Mouse (Mus musculus) hindbrain, embryonic 13.5 days (tissue): ENCODE results near the gene Gm340. TPM values are rescaled to one million over a fixed set of nuclear protein-coding genes. Genes with fewer than 3 reads are reported as not detected.

Experiments
- ATAC-seq: fragments of 200-750 bp; cut with Nextera tagmentation; 2 replicates; pipeline ENCODE4 v1.8.0; 2017; ENCODE audit warnings: moderate TSS enrichment; ENCODE audit not compliant: low FRiP score
- H3K27ac ChIP-seq: fragments of 300-500 bp; sonication (generic); 2 replicates; pipeline ENCODE4 v1.5.1; 2015; ENCODE audit warnings: inconsistent platforms, mild to moderate bottlenecking, moderate library complexity
- H3K27me3 ChIP-seq: fragments of 300-500 bp; sonication (generic); 2 replicates; pipeline ENCODE4 v1.6.1; 2015; ENCODE audit warnings: mild to moderate bottlenecking, inconsistent platforms
- H3K36me3 ChIP-seq: fragments of 300-500 bp; sonication (generic); 2 replicates; pipeline ENCODE4 v1.6.1; 2015; ENCODE audit warnings: mild to moderate bottlenecking, inconsistent platforms
- H3K4me1 ChIP-seq: fragments of 300-500 bp; sonication (generic); replicated peaks from 2 replicates; pipeline ENCODE4 v1.6.1; 2015; ENCODE audit warnings: inconsistent platforms
- H3K4me2 ChIP-seq: fragments of 300-500 bp; sonication (generic); 2 replicates; pipeline ENCODE4 v1.6.1; 2015; ENCODE audit warnings: inconsistent platforms, mild to moderate bottlenecking, moderate library complexity
- H3K4me3 ChIP-seq: fragments of 300-500 bp; sonication (generic); 2 replicates; pipeline ENCODE4 v1.5.1; 2015; ENCODE audit warnings: mild to moderate bottlenecking, inconsistent platforms
- H3K9ac ChIP-seq: fragments of 300-500 bp; sonication (generic); 2 replicates; pipeline ENCODE4 v1.6.1; 2015; ENCODE audit warnings: mild to moderate bottlenecking, inconsistent platforms
- H3K9me3 ChIP-seq: fragments of 300-500 bp; sonication (generic); 2 replicates; pipeline ENCODE4 v1.6.1; 2016; ENCODE audit warnings: inconsistent platforms
- WGBS: fragments of 180-500 bp; shearing (Covaris S2); methylation state at CpG from one replicate; pipeline ENCODE4 v1.1.7; 2015; 5-methylcytosine and 5-hydroxymethylcytosine counted together
- polyA plus RNA-seq: library from polyadenylated mRNA; unstranded; fragments of >200 nt; fragmentation: Nextera tagmentation; extraction: Ambion mirVana; gene quantifications from 2 replicates; pipeline ENCODE4 v1.2.1, GENCODE M21; 2015

Gm340 gene
- polyA plus RNA-seq, 1 experiment from 2014 or later, result 2.7 TPM

- Histone ChIP-seq H3K36me3 (peaks cover 42% of the 10 kb centered on the region), H3K27ac (no peak overlapping the region), H3K9ac (no peak overlapping the region), H3K4me1 (peaks cover 24% of the 10 kb centered on the region), H3K27me3 (no peaks in the 10 kb centered on the region), H3K4me2 (no peak overlapping the region), H3K9me3 (no peaks in the 10 kb centered on the region), H3K4me3 (no peak overlapping the region)
- 84% methylated on average over 20 of the region's 20 CpGs for WGBS
- no peak for ATAC-seq
These were observed 5.5 kb downstream of the Gm340 start for GRCm38 (mm10) chr19:41587431-41588222.

DNA sequence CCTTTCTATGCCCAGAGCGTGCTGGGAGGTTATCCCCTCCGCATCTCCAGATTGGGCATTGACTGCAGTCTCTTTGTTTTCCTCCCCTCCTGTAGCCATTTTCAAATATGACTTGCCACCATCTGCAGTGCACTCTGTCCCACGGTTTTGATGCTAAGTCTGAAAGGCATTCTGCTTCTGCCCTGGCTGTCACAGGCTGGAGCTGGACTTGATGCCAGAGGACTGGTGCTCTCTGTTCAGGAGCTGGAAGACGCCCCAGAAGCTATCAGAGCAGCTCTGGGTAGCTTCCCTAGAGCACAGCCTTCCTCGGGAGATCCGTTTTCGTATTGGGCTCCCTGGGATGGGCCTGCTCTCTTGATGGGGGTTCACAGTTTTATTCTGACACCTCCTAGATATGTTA lies 6.9 kb downstream of the Gm340 start:
- Histone ChIP-seq H3K27me3 (no peaks in the 10 kb centered on the region), H3K4me1 (peaks cover 24% of the 10 kb centered on the region), H3K4me3 (no peak overlapping the region), H3K27ac (no peak overlapping the region), H3K9ac (peak overlapping the region; percentile 24; the same call in 1 of the 2 replicates), H3K36me3 (peaks cover 28% of the 10 kb centered on the region), H3K9me3 (no peaks in the 10 kb centered on the region), H3K4me2 (no peak overlapping the region)
- 88% methylated on average over 7 of the region's 7 CpGs for WGBS
- ATAC-seq, result no peak

DNA sequence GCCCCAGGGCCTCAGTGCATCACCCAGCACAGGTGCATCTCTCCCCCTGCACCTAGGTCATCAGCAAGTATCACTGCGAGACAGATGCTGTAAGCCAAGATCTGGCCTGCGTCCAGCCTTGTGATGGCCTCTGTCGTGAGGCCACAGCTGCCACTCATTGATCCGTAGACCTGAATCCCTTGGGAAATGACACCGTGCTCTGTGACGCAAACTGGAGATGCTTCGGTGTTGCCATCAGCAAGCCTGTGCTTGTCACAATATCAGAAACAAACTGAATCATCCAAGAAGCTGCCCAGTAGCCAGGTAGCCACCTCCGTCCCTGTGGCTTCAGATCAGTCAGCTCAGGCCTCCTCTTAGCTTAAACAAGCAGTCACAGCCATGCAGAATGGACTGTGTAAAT lies 7.5 kb downstream of the Gm340 start:
- H3K27me3 ChIP-seq, result no peaks in the 10 kb centered on the region
- peaks cover 21% of the 10 kb centered on the region for H3K36me3 ChIP-seq
- H3K4me2 ChIP-seq, result no peak overlapping the region
- no peak for ATAC-seq
- no peak overlapping the region for H3K27ac ChIP-seq
- no peak overlapping the region for H3K9ac ChIP-seq
- H3K4me1 ChIP-seq, result peaks cover 24% of the 10 kb centered on the region
- 60% methylated on average over 8 of the region's 8 CpGs for WGBS
- no peaks in the 10 kb centered on the region for H3K9me3 ChIP-seq
- H3K4me3 ChIP-seq, result no peak overlapping the region

GRCm38 (mm10) chr19:41591808-41592207 lies 9.6 kb downstream of the Gm340 start:
- no peak overlapping the region for H3K9ac ChIP-seq
- peak; percentile 49; the same call in 1 of the 2 replicates for ATAC-seq
- 60% methylated on average over 12 of the region's 12 CpGs for WGBS
- peak overlapping the region; percentile 13; the same call in 1 of the 2 replicates for H3K27ac ChIP-seq
- H3K4me3 ChIP-seq, result no peak overlapping the region
- H3K9me3 ChIP-seq, result no peaks in the 10 kb centered on the region
- no peaks in the 10 kb centered on the region for H3K27me3 ChIP-seq
- no peak overlapping the region for H3K4me2 ChIP-seq
- H3K36me3 ChIP-seq, result no peaks in the 10 kb centered on the region
- peaks cover 24% of the 10 kb centered on the region for H3K4me1 ChIP-seq

DNA sequence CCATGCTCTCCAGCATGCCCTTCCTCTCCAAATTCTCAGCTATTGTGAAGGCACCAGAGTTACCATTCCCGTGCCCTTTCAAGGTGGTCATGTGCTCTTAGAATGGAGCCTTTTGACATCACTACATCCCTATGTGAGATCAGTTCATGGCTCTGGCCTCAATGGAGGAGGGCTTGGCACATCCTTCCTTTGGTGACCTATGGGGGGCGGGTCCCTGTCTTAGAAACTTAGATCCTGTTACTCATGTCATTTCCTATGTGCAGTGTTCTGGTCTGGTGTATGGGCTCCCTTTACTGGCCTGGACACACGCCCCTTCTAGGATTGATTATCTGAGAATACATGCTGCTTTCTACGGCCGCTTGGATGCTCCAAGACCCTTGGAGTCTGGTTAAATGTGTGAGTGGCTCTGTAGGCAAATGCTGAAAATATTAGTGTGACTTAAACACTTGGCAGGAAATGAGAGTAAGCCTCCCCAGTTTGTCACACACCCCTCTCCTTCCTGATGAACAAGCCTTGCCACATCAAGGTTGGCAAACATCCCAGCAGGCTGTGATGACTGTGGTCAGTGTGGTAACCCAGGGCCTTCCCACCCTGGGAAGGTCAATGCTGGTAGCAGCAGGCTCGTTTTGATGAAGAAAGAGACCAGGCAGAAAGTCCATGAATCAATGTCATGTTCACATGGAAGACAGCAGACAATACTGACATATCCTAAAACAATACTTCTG lies 15.2 kb downstream of the Gm340 start:
- no peak overlapping the region for H3K27ac ChIP-seq
- H3K4me2 ChIP-seq, result no peak overlapping the region
- no peaks in the 10 kb centered on the region for H3K27me3 ChIP-seq
- H3K9ac ChIP-seq, result no peak overlapping the region
- ATAC-seq, result no peak
- peaks cover 16% of the 10 kb centered on the region for H3K36me3 ChIP-seq
- H3K4me3 ChIP-seq, result no peak overlapping the region
- 81% methylated on average over 6 of the region's 6 CpGs for WGBS
- no peaks in the 10 kb centered on the region for H3K9me3 ChIP-seq
- H3K4me1 ChIP-seq, result peaks cover 15% of the 10 kb centered on the region

DNA sequence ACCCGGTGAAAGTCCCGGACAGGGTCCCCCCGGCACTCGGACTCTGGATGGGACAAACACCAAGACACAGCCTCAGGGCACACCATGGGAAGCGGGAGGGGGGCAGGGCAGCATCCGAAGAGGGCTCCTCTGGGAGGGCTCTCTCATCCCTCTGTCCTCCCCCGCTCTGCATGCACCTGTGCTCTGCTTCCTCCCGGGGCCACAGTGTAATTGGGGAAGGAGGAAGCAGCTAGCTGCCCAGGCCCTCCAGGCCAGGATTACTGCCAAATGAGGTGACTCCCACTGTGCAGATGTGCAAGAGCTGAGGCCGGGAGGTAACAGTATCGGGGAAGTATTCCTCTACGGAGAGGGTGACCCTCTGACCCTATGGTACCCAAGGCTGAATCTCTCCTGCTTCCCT lies 18.5 kb downstream of the Gm340 start:
- peaks cover 42% of the 10 kb centered on the region for H3K36me3 ChIP-seq
- WGBS, result 47% methylated on average over 11 of the region's 11 CpGs
- no peak for ATAC-seq
- no peaks in the 10 kb centered on the region for H3K9me3 ChIP-seq
- H3K9ac ChIP-seq, result no peak overlapping the region
- peaks cover 14% of the 10 kb centered on the region for H3K4me1 ChIP-seq
- 0 out of 2 replicates have a peak overlapping the region, but pooled peaks have one; percentile 18 for H3K27ac ChIP-seq
- H3K27me3 ChIP-seq, result no peaks in the 10 kb centered on the region
- no peak overlapping the region for H3K4me2 ChIP-seq
- H3K4me3 ChIP-seq, result no peak overlapping the region

- Histone ChIP-seq H3K9ac (no peak overlapping the region), H3K27me3 (no peaks in the 10 kb centered on the region), H3K4me1 (peaks cover under 1% of the 10 kb centered on the region; the same call in 1 of the 2 replicates), H3K4me3 (no peak overlapping the region), H3K27ac (no peak overlapping the region), H3K36me3 (peaks cover 68% of the 10 kb centered on the region), H3K9me3 (no peaks in the 10 kb centered on the region), H3K4me2 (no peak overlapping the region)
- no peak for ATAC-seq
- WGBS, result 74% methylated on average over 10 of the region's 10 CpGs
These were observed 24.2 kb downstream of the Gm340 start for GRCm38 (mm10) chr19:41606208-41606987.

DNA sequence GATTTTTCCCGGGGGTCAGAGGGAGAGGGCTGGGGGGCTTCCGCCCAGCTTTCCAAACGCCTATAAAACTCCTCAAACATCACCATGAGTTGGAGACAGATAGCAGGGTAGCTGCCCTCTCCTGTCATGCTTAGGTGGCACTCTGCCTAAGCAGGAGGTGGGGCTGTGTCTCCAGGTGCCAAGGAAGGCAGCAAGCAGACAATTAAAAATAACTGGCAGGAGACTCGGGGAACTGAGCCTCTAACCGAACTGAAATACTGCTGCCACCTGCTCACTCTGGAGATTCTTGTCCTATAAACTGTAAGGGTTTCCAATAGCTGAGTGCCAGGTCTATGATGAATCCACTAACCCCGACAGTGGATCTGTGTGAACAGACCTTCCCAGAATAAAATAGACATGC lies 29.5 kb downstream of the Gm340 start:
- WGBS, result 80% methylated on average over 6 of the region's 6 CpGs

DNA sequence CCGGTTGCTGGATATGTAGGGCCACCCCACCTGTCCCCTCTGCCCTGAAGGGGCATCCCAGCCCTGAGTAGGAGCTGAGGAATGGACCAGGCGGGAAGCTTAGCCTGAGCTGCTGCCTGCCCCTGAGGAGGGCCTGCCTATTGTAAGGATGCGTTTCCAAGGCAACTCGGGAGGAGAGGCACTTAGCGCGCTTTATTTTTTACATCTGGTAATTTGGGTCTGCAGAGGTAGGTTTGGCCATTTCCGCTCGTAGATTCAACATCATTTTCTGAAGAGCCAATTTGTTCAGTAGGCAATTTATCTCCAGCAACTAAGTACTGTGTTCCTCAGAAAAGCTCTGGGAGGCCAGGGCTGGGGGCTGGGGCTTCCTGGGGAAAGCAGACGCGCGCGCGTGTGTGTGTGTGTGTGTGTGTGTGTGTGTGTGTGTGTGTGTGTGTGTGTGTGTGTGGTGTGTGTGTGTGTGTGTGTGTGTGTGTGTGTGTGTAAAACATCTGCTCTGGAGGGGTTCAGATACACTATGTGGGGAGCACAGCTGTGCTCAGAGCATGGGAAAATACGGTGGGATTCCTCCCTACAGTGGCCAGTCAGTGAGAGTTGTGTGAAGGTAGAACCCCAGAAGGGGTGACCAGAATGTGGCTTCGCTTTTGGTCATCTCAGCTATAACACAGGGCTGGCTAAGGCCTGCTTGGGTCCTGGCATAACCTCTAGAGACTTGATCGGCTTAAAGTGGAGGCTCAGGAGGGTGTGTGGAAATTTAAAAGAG lies 31.3 kb downstream of the Gm340 start:
- Histone ChIP-seq H3K27me3 (peaks cover 23% of the 10 kb centered on the region), H3K4me3 (no peak overlapping the region), H3K9ac (peak overlapping the region; percentile 43; the same call in 1 of the 2 replicates), H3K4me2 (peak overlapping the region; percentile 23; the same call in 1 of the 2 replicates), H3K27ac (peak overlapping the region; percentile 75), H3K36me3 (peaks cover 19% of the 10 kb centered on the region), H3K4me1 (peaks cover 56% of the 10 kb centered on the region), H3K9me3 (no peaks in the 10 kb centered on the region)
- WGBS, result 26% methylated on average over 16 of the region's 16 CpGs
- ATAC-seq, result peak; percentile 66

More for the DNA sequence above, 29.5 kb downstream of the Gm340 start:
- peaks cover 38% of the 10 kb centered on the region for H3K4me1 ChIP-seq
- peaks cover 17% of the 10 kb centered on the region for H3K27me3 ChIP-seq
- ATAC-seq, result no peak
- H3K9me3 ChIP-seq, result no peaks in the 10 kb centered on the region
- H3K27ac ChIP-seq, result no peak overlapping the region
- peaks cover 33% of the 10 kb centered on the region for H3K36me3 ChIP-seq
- no peak overlapping the region for H3K4me2 ChIP-seq
- no peak overlapping the region for H3K4me3 ChIP-seq
- no peak overlapping the region for H3K9ac ChIP-seq

- Histone ChIP-seq H3K27me3 (peaks cover 27% of the 10 kb centered on the region), H3K4me2 (no peak overlapping the region), H3K36me3 (peaks cover 7% of the 10 kb centered on the region), H3K27ac (peak overlapping the region; percentile 35), H3K4me1 (peaks cover 68% of the 10 kb centered on the region), H3K9me3 (no peaks in the 10 kb centered on the region), H3K9ac (0 out of 2 replicates have a peak overlapping the region, but pooled peaks have one; percentile 24), H3K4me3 (no peak overlapping the region)
- WGBS, result 54% methylated on average over 11 of the region's 11 CpGs
- ATAC-seq, result no peak
These were observed 33.5 kb downstream of the Gm340 start for GRCm38 (mm10) chr19:41615606-41616224.

DNA sequence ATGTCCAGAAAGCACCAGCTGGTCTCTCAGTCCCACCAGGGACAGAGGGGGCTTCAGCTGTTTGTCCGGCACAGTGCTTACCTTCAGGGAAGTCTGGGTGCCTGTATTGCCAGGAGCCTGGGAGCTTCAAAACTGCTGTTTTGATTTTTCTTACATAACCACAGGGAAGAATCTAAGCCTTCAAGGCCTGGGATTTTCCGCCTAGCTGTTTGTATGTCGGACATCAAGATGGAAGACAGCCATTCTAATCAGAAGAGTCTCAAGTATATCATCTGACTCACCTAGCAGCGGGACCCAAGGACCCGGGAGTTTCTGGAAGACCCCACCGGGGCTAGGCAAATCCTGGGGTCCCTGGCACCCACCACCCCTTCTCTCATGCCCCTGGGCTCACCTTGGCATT lies 34.1 kb downstream of the Gm340 start:
- ATAC-seq, result no peak
- H3K9ac ChIP-seq, result 0 out of 2 replicates have a peak overlapping the region, but pooled peaks have one; percentile 24
- WGBS, result 71% methylated on average over 6 of the region's 6 CpGs
- no peak overlapping the region for H3K4me3 ChIP-seq
- peak overlapping the region; percentile 35; the same call in 1 of the 2 replicates for H3K27ac ChIP-seq
- no peaks in the 10 kb centered on the region for H3K9me3 ChIP-seq
- H3K27me3 ChIP-seq, result peaks cover 27% of the 10 kb centered on the region
- no peak overlapping the region for H3K4me2 ChIP-seq
- H3K36me3 ChIP-seq, result 0 out of 2 replicates have a peak, but pooled peaks cover 4% of the 10 kb centered on the region
- H3K4me1 ChIP-seq, result peaks cover 68% of the 10 kb centered on the region
